Mouse (Mus musculus): ENCODE data around the gene Scrn3.
A peak's percentile ranks its signal among the peaks of the same experiment; 100 is the strongest.

Scrn3 gene

GRCm38 (mm10) chr2:73274119-73274920 is 38.1 kb upstream of the Scrn3 start:
- DNase-seq (ENCODE audit: low spot score in 2 of 2): peak in 1 of 2 experiments; percentile 38

DNA sequence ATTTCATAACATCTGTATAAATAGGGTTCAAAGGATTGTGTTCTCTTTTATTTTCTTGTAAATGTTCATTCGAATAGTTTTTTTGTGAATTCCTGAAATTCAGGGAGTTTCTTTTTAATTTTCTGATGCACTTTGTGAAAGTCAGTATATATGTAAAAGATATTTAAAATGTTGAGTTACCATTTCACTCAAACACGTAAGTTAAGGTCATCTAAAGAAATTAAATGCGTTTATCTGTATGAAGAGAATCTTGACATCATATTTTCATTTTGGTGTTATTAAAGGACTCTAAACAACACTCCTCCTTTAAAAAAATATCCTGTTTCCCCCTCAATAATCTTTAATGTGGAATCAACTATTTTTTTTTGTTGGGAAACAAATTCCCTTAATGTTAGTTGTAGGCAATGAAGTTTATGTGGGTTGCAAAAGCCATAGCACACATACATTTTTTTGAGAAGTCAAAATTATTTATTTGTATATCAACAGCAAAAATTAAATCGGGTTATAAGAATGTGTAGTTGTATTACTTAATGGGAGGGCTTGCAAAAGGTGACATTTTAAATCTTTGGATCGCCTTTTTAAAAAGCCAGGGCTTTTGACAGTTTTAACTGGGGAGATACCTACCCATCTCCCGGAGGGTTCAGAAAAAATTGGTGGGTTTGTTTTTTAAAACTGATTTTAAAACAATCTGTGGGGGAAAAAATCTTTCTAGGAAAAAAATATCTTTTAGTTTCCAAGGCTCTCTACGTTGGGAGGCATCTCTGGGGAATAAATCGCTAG is 37.0 kb upstream of the Scrn3 start:
- no peak for DNase-seq (ENCODE audit: low spot score in 2 of 2)

DNA sequence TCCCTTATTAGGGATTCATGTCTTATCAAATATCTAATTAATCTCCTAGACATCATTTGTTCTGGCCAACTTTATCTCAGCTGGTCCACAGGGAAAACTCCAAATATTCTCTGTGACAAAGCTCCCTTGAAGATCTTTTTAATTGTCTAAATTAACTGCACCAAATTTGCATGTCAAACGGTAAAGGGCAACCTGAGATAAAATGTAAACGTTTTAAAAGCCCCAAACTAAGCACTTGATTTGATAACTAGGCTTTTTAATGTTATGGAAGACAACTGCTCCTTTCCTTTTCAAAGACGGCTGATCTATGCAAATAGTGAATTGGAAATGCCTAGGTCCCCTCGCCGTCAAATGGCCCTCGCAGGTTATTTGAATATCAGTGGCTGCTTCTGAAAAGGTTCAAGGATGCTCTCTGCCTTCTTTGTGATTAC is 36.2 kb upstream of the Scrn3 start:
- no peak for DNase-seq (ENCODE audit: low spot score in 2 of 2)

GRCm38 (mm10) chr2:73277021-73277708 is 35.2 kb upstream of the Scrn3 start:
- DNase-seq (ENCODE audit: low spot score in 2 of 2): peak in 1 of 2 experiments; percentile 26

DNA sequence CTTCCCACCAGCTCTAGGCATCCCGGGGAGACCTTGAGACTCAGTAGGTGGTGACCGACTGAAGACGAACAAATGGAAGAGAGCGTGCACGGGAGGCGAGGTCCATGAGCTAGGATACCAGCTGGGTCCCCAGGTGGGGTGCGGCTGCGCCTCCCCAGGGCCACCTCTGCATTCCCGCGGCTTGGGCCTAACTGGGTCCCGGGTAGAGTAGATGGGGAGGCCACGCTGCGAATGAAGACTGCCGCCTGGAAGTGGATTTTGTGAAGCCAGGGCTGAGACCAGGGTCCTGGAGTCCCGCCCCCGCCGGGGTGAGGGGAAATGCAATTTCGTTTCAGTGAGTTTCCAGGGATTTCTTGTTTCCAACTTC is 34.7 kb upstream of the Scrn3 start:
- DNase-seq (ENCODE audit: low spot score in 2 of 2): peak in 1 of 2 experiments; percentile 32

GRCm38 (mm10) chr2:73278131-73278854 is 34.1 kb upstream of the Scrn3 start:
- DNase-seq (ENCODE audit: low spot score in 2 of 2): peak; percentile 91 to 94

GRCm38 (mm10) chr2:73278869-73279268 is 33.5 kb upstream of the Scrn3 start:
- DNase-seq (ENCODE audit: low spot score in 2 of 2): peak in 1 of 2 experiments; percentile 31

GRCm38 (mm10) chr2:73279271-73280038 is 32.9 kb upstream of the Scrn3 start:
- DNase-seq (ENCODE audit: low spot score in 2 of 2): peak in 1 of 2 experiments; percentile 32

- DNase-seq (ENCODE audit: low spot score in 2 of 2): peak in 1 of 2 experiments; percentile 30
These were observed 31.9 kb upstream of the Scrn3 start for GRCm38 (mm10) chr2:73280356-73281047.

DNA sequence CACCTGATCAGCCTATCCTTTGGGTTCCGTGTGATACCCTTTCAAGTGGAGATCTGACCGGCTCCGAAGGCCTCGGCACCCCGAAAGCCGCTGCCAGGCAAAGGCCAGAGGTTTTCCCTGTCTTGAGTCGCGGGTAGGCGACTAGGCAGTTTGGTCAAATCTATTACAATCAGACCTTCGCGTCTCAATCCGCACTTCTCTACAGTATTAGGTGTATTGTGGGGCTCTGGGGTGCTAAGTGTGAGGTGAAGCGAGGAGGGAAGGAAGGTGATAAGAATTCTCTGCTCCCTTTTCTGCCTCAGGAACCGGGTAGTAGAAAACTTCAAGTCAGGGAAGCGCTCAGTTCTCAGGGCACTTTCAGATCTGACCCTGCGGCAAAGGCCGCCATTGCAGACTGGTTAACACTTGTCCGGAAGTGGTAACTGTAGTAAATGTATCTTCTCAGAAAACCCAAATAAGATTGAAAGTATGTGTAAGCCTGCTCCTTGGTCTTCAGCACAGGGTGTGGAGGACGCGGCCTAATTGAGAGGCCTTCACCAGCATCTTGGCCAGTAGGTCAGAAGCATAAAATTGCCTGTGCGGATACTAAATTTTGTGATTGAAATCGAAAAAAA is 31.2 kb upstream of the Scrn3 start:
- peak in 1 of 2 experiments; percentile 22 for DNase-seq (ENCODE audit: low spot score in 2 of 2)

GRCm38 (mm10) chr2:73281707-73282106 is 30.7 kb upstream of the Scrn3 start:
- no peak for DNase-seq (ENCODE audit: low spot score in 2 of 2)

DNA sequence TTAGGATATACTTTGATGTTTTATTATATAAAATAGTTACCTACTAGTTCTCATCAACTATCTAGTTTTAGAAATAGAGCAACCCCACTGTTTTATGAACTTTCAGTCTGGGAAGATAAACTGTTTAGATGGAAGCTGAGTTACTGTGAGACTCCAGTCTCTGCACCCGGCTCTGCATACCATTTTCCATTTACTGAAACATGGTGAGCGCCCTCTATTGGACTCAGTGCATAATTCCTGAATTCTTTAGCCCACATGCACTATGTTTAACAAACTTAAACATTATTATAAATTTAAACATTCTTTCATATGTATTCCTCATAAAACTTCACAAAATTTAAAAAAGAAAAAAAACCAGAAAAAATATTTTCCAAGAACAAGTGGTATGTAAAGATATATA is 26.8 kb upstream of the Scrn3 start:
- peak in 1 of 2 experiments; percentile 46 for DNase-seq (ENCODE audit: low spot score in 2 of 2)

DNA sequence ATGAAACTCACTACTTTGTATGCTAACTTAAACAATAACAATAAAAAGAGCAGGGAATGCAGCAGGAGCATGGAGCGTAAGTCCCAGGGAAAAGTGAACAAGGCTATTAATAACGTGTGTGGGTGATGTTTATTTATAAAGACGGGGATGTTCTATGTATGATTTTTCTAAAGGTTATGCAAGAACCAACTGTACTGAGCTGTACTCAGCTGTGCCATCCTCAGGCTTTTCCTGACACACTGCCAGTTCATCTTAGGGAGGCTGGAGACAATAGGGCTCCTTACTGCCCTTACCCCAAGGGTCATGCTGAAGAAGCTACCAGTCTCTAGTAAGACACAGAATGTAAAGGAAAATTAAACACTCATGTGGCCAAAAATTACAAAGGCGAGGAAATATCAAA is 21.3 kb upstream of the Scrn3 start:
- no peak for DNase-seq (ENCODE audit: low spot score in 2 of 2)

DNA sequence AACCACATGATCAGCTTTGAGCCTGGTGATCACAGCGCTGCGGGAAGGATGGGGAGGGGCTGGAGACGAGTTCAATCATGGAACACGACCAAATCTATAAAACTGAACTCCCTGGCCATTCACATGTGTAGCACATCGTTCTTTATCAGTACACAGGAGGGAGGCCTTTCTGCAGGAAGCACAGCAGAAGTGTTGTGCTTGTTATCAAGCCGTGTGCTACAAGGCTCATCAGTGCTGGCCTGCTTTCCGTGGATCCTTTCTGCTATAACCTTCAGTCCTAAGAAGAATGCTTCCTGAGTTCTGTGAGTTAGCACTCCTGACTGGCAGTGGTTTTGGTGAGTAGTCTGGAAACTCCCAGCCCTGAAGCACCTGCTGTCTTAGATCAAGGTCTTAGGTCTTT is 17.4 kb upstream of the Scrn3 start:
- DNase-seq (ENCODE audit: low spot score in 2 of 2): no peak

- DNase-seq (ENCODE audit: low spot score in 2 of 2): no peak
These were observed 14.2 kb upstream of the Scrn3 start for GRCm38 (mm10) chr2:73298154-73298553.

- no peak for DNase-seq (ENCODE audit: low spot score in 2 of 2)
These were observed 13.6 kb upstream of the Scrn3 start for GRCm38 (mm10) chr2:73298841-73299240.

DNA sequence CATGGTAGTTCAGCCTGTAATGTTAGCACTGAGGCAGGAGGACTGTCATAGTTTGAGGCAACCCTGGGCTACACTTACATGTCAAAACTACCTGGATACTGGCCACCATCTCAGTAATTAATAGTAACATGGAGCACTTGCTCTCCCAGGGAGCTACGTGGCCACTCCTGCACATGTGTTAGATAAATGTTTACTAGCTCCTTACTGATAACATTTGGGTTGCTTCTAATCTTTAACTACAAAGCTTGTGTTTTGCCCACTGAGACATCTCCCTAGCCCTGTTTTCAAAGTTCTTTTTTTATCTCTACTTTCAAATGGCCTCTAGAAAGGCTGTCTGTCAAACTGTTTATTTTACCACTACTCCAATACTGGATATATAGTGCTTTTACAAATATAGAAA is 10.4 kb upstream of the Scrn3 start:
- DNase-seq (ENCODE audit: low spot score in 2 of 2): no peak

GRCm38 (mm10) chr2:73302722-73303121 is 9.7 kb upstream of the Scrn3 start:
- DNase-seq (ENCODE audit: low spot score in 2 of 2): no peak

GRCm38 (mm10) chr2:73304506-73304905 is 7.9 kb upstream of the Scrn3 start:
- no peak for DNase-seq (ENCODE audit: low spot score in 2 of 2)

- no peak for DNase-seq (ENCODE audit: low spot score in 2 of 2)
These were observed 6.4 kb upstream of the Scrn3 start for GRCm38 (mm10) chr2:73306006-73306405.

Measured in right cerebral cortex, postnatal 10 days (tissue).